Mouse (Mus musculus) layer of hippocampus, adult 9-11 months (tissue): Measurements from ENCODE around the gene Slc25a21.

Source experiments
- DNase-seq: peaks from one replicate; pipeline ENCODE4 v3.0.0; 2022

Slc25a21 gene

DNA sequence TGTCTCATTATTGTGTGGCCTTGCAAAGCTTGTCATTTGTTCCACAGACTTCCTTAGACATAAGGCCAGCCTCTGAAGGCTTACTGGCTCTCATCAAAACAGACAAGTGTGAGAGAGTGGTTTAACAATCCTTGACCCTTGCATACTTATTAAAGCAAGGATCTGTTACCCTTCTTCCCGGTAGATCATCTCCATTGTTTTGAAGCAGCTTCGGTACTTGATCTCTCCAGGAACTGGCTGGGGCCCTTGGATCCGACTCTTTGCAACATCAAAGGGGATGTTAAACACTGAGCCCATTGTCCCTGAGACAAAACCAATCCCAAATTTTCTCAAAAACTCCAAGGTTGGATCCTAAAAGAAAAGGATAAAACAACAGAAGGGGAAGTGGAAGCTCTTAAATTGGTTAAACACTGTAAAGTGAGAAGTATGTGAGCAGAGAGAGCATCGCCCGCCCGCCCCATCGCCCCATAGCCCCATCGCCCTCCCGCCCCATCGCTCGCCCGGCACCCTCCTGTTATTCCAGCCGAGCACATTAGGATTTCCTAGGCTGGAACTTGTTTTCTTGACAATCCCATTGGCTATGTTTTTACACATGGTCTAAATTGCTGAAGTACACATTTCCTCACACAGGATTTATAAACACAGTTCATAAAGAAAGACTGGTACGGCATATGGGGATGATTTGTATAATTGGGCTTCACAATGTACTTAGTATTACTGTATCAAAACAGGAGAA lies 479.1 kb downstream of the Slc25a21 start:
- no peak for DNase-seq

DNA sequence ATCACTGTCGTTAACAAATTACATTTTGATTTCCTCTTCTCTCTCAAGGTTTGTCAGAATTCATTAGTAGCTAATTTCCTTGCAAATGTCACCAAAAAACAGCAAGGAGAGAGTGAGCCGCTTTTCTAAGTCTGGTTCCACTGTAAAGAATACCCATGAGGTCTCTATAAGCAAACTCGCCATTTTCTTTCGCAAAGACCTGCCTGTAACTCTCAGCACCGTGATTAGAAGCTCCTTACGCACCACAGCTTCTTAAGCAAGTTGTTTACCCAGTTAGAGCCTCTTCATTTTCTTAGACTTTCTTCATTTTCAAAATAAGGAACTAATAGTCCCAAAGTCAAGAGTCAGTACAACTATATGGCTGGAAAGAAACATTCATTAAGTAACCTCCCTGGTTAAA lies 496.3 kb downstream of the Slc25a21 start:
- DNase-seq: no peak

DNA sequence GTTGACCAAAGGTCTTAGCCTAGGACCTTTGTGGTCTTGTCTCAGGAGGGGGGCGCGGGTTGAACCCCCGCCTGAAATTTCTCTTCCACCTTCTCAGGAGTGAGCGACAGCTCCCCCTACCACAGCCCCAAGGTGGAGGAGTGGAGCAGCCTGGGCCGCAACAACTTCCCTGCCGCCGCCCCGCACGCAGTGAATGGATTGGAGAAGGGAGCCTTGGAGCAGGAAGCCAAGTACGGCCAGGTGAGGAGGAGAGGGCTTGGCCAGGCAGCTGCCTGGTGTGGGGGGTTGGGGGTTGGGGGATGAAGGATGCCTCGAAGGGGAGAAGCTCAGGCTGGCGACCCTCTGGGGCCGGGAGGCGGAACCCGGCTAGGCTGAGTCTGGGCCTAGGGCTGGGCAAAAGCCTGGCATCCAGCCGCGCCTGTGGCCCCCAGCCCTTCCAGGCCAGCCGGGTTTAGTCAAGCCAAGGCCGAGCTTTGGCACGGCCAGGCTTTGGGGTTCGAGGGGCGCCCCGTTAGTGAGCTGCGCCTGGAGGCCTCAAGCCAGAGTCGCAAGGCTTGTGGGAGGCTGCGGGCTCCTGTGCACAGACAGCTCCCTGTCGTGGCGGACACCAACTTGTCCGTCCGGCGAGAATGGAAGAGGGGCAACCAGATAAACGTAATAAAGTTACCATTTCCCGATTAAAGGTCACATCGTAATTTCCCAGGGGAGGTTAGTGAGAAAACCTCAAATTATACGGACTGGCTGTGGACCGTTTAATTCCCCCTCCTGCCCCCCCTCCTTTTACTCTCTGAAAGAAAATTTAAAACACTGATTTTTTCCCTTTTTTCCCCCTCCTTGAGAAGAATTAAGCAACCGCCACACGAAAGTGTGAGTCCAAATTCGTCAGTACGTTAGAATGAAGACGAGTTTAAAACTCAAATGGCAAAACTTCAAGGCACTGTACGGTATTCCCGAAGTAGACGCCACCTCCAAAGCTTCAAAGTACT lies 497.1 kb downstream of the Slc25a21 start:
- no peak for DNase-seq

DNA sequence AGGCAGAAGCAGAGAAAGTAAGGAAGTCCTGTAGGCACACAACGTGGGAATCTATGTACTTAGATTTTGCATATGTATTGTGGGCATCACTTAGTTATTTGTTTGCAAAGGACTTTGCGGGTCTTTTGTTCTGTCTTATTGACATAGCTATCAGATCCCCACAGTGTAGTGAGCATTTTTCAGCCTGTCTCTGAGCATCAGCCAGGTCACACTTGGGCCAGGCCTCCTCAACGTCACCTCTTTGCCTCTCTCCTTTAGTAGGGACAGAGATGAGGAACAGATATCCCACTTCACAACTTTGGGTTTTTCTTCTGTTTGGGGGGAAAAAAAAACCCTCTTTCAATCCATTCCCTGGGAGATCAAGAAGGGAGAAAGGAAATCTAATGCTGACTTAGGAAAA lies 497.9 kb downstream of the Slc25a21 start:
- no peak for DNase-seq

DNA sequence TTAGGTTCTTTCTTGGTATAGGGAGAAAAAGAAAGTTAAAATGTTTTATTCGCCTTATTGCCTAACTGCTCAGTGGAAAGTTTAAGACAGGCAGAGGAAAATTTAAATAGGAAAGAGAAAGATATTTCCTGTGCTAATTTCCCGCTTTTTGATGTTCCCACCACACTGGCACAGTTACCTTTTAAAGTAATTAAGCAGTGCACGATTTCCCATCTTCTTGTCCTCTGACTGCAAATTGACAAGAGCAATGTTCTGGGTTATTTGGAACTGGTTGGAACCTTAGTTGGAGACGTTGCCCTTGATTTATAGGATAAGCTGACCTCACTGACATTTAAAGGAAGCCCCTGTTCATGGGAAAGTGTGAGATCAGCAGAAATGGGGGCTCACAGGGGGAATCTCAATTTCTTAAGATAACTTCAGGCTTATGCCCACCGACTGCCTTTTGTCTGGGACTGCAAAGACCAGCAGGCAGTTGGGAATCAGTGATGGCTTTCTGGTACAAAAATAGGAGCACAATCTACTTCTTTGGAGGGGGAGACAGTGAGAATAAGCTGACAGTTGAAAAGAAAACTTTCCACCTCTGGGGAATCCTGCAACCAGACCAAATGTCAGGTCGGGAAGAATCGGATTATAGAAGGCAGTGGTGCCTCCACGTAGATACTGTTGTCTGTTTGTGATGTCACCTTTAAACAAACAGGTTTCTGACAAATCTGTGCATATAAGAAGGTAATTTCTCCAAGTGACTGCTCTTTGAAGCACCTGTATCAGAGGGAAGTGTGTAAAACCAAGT lies 498.9 kb downstream of the Slc25a21 start:
- DNase-seq: no peak

DNA sequence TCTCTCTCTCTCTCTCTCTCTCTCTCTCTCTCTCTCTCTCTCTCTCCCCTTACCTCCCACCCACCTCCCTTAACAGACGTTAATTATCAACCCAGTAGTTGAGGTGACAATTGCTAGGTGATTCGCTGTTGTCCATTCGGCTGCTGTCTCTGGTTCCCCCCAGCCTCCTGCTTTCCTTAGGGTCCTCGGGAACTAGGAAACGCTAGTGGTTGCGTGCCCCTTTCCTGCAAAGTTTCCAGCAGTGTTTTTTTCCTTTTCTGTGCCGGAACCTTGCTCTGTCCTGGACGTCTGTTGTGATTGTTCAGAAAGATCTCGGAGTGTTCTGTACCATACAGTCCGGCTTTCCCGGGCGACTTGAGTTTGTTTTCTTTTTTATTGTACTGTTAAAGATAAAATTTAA lies 499.5 kb downstream of the Slc25a21 start:
- DNase-seq: no peak

DNA sequence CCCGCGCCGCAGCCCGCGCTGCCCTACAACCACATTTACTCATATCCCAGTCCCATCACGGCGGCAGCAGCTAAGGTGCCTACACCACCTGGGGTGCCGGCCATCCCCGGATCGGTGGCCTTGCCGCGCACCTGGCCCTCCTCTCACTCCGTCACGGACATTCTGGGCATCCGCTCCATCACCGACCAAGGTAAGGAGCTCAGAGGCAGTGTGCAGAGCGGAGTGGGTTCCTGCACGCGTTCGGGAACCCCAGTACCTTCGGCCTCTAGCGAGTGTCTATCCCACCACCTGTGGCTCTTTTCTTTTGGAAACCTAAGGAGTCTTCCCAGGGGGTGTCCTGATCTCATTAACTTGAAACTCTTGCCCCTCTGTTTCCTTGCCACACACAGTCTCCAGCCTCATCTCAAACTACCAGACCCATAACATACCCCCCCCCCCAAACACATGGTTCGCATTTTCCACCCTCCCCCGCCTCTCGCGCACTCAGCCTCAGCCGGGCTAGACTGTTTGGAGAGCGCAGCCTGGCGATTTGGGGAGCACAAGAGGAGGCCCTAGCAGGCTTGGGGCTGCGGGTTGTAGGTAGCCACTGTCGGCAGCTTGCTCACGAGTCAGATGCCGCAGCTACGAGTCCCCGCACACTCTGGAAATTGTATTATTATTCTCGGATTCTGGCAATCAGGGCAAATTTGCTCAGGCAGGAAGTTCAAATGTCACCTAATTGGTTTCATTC lies 500.1 kb downstream of the Slc25a21 start:
- DNase-seq: no peak

DNA sequence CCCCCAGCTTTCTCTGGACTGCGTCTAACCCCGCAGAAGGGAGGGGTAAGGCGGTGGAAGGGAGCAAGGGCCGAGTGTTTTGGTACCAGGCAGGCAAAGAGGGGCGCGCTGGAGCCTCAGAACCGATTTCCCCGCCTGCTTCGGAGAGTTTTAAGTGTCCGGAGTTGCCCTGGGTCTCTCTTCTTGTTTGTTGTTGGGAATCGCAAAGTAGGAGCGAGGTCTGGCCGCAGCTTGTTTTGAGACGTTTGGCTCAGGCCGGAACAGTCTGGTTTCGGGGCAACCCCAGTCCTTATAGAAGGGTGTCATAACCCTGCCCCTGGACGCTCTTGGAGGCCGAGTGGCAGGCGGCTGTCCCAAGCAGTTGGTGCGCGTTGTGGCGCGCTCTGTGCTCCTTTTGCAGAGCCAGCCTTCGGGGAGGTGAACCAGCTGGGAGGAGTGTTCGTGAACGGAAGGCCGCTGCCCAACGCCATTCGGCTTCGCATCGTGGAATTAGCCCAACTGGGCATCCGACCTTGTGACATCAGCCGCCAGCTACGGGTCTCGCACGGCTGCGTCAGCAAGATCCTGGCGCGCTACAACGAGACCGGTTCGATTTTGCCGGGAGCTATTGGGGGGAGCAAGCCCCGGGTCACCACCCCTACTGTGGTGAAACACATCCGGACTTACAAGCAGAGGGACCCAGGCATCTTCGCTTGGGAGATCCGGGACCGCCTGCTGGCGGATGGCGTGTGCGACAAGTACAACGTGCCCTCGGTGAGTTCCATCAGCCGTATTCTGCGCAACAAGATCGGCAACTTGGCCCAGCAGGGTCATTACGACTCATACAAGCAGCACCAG lies 500.9 kb downstream of the Slc25a21 start:
- no peak for DNase-seq

DNA sequence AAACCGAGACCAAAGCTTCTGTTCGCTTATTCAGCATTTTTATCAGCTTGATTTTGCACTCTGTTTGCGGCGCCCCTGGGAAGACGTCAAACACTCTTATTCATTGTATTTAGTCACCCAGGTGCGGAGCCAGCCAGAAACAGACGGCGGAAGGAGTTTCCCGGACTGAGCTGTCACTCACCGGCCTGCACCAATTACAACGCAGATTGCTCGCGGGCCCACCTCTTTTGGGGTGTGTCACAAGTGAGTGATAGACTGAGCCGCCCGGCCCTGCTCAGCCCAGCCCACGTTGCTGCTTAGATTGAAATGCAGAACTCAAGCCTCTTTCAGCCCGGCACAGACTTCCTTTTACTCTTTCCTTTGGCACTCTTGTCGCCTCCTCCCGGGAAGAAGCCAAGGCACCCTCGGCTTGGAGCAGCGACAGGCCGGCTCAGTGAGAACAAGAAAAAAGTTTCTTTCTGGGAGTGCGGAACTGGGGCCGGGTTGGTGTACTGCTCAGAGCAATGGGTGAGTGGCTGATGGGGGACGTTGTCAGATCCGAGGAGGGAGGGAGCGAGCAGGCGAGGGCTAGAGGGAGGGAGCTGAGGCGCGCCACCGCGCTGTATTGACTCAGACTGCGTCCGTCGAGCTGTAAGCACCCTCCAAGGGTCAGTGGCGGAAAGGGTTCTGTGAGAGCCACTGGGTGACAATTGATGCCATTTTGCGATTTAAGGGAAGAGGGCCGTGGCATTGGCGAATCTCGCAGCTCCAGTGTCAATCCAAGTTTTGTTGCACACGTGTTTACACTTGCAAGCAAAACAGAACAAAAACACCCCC lies 501.7 kb downstream of the Slc25a21 start:
- DNase-seq: no peak

DNA sequence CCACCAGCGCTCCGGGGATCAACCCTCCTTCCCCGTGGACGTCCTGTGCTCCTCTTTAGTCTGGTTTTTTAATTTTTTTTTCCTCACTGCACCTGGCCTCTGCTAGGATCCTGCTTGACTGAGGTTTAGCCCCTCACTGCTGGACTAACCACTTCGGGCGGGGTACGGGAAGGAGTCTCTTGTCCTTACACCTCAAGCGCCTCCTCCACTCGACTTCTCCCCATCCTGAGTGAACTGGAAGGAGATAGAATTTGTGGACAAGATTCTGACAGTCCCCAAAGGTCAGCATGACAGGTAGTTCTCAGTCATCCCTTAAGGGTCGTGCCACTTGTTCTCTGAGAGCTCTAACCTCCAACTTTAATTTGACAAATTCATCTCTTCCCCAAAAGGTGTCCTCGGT lies 502.3 kb downstream of the Slc25a21 start:
- DNase-seq: no peak

DNA sequence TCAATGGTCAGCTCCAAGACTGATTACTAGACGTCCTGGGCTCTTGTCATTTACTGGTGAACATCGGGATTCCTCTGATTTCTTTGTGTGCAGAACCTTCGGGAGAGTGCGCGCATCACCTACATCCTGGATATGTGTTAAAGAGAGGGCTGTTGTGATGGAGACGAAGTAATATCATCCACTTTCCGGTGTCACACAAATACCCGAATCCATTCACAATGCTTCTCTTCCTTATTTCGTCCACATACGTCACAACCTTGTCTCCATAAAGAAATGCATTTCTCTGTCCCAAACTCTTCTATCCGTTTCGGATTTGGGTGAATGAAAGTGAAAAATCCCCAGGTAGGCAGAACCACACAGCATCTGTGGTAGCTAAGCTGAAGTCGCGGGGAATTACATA lies 502.9 kb downstream of the Slc25a21 start:
- no peak for DNase-seq

DNA sequence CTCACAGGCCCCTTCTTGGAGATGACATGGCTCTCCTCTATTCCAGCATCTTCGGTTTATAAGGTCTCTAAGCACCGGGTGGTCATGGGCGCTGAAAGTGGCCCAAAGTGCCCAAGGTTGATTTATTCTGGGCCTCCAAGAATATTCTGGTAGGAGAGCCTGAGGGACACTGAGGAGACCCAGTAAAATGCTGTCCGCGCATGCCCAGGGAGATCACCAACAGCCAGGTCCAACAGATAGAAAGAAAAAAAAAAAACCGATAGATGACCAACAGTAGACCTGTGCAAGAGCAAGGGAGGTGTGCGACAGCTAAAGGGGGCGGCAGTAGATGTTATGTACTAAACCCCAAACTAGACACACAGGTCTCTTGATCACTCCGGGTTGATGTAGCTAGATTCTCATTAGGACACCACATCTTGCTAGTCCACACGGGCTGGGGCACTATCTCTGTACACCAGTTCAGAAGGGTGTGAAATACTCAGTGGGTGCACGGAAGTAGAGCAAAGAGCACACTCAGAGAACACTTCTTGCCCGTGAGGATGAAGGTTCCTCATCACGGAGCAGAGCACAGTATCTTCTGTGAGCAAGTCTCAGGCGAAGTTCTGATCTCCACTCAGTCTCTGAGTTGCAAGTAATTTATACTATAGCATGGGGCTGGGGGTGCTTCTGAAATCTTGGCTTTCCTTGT lies 503.7 kb downstream of the Slc25a21 start:
- DNase-seq: no peak

DNA sequence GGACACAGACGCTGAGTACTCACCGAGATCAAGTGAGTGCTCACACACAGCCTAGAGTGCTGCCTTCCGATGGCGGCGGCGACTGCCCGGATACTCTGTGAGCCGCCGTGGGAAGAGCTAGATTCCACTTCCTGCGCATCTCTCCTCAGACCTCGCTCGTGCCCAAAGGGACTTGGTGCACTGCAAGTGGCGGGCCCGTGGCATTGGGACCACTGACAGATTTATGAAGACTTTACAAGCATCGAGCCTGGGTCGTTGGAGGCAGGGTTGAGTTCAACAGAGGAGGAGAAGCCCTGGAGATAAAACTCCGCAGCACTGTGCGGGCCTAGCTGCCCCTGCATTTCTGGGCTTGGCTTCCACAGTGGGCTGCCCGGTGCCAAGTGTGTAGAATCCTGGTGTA lies 504.7 kb downstream of the Slc25a21 start:
- DNase-seq: no peak

DNA sequence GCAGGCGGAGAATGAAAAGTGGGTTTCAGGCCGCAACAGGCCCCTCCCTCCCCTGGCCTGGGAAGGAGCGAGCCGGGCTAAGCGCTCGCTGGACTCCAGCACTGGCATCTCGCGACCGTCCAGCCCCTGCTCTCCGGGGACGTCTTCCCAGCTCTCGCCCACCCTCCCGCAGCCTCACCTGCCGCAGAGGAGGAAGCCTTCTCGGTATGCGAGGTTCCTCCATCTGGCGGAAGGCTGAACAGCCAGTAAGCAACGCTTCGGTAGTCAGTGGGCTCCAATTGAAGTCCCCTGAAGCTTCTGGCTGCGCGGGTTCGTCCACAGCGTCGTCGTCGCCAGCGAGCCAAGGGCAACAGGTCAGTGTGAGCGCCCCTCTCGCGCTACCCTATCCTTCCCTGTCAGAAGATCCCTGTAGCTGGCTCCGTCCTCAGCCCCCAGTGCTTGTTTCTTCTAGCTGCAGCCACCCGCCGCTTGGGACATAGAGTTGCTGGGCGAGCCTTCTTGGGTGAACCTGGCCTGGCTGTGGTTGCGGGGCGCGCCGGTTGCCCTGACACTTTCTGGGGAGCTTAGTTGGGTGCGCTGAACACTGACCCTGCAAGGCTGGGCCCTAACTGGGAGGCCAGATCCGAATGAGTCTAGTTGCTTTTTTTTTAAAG lies 505.7 kb downstream of the Slc25a21 start, which contains the start of gene Pax9:
Gene Pax9, plus strand, starts transcription at position 341 of the 653 bp plus-strand sequence.
- no peak for DNase-seq

DNA sequence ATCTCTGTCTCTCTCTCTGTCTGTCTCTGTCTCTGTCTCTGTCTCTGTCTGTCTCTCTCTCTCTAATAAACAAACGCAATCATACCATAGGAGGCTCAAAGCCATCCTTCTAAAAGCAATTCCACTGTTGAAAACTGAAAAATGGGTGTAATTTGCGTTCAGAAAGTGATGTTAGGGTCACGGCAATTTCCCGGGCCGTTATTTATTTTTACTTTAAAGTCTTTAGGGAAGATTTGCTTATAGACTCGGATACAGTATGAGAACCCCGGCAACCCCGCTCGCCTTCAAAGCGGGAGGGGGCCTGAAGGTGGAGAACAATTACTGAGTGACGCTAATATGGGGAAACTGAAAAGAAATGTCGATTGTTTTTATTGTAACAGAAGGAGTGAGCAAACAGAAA lies 506.3 kb downstream of the Slc25a21 start:
- no peak for DNase-seq

DNA sequence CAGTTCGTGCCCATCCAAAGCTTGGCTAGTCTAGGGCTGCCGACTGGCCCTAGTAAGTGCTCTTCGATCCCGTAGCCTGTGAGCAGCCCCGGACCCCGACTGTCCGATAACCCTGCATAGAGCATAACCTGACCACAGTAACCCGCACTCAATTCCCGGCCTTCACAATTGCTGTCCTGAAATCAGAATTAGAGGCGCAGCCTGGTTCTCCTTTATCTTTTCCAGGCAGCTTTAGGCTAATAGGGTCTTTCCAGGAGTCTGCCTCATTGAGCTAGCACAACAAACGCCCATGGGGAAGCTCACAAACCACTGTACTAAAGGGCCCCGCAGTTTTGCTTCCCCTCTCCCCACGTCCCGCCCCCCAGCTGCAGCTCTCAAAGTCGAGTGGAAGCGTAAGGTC lies 506.9 kb downstream of the Slc25a21 start:
- no peak for DNase-seq

DNA sequence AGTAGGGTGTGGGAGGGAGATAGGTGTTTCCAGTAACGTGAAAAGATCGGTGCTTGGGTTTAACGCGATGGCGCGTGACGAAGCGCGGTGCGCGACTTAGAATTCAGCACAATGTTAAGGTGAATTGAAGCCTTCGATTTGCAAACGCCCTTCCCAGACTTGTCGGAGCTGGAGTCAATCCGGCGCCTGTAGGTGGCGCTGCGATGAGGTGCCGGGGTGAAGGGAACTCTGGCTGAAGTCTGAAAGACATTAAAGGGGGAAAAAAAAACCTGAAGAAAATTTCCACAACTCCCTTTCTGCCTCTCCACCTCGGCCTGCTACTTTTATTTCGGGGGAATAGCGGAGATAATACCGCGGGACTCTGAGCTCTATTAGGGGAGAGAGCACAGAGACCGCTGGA lies 507.5 kb downstream of the Slc25a21 start:
- no peak for DNase-seq

DNA sequence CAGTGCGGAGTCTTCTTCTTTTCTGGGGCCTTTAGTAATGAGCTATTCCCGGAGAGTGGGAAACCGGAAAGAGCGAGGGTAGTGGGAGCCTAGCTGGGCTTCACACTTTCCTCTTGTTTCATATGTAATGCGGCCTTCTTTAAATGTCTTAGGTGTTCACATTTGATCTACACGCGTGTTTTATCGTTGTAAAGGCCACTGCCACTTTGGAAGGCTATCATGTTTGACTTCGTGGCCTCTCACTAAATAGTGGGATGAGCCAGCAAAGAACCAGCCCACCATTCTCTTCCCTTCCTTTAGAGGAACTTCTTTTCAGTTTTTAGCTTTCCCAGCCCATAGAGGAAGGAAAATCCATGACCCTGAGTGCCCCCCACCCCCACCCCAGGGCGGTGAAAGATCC lies 507.9 kb downstream of the Slc25a21 start:
- no peak for DNase-seq

DNA sequence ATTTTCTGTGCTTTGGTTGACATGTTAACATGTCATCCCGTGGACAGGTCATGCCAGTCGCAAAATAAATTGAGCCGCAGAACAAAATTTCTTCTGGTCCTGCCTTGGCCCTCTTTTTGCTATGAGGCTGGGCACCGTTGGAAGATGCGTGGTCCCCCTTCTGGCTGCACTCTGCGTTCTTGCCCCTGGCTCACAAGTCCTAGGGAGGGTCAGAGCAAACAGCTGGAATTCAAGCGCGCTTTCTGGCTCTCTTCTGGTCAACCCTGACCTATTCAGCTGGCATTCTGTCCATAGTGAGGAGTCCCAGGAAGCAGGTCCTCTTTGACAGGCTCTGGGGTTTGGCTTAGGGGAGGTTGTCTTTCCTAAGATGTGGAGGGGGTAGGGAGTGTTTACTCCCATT lies 508.4 kb downstream of the Slc25a21 start:
- DNase-seq: no peak

DNA sequence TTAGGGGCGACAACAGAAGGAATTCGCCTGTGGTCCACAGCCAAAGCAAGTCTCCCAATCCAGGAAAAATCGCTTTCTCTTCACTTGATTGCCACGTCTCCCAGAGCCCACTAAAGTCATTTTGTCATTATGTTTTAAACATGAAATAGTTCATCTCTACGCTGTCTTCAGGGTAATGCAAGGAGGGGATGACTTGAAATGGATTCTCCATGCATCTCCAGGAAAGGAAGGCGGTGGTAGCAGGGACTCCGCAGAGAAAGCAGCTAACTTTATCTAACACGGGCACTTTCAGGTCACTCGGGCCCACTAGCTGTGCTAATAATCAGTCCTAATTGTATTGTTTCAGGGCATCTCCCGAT lies 508.8 kb downstream of the Slc25a21 start:
- no peak for DNase-seq
